Mouse (Mus musculus) adrenal gland, postnatal 4 days (tissue): ENCODE data around the gene Oma1. TPM values are rescaled to one million over a fixed set of nuclear protein-coding genes. Genes with fewer than 3 reads are reported as not detected.

Experiments
- DNase-seq, 2 experiments: peaks; one replicate each; pipeline ENCODE4 v3.0.0; 2021 to 2022; ENCODE audit warnings: low spot score in 2 of 2, mixed read lengths in 2 of 2
- long read RNA-seq, 2 experiments: library from polyadenylated mRNA; stranded (forward); transcript quantifications; one replicate each; pipeline ENCODE4 v2.0.0; 2021
- total RNA-seq, 2 experiments: library from RNA; stranded (reverse); gene quantifications; 2 replicates each; pipeline ENCODE4 v1.2.3; 2021

Gene Oma1
- total RNA-seq, result 10 to 100 TPM; 14.1 to 17.3 TPM
- long read RNA-seq, experiment 1, transcript Oma1-201 (9 exons, 1,915 nt), result major isoform, 8 of 19 reads
- long read RNA-seq, experiment 1, partial matches to known transcripts, result 4 of 19 reads
- long read RNA-seq, experiment 1, other reads (novel, unspliced or antisense), result 7 of 19 reads
- long read RNA-seq, experiment 2, transcript Oma1-201 (9 exons, 1,915 nt), result major isoform, 23 of 37 reads
- long read RNA-seq, experiment 2, partial matches to known transcripts, result 2 of 37 reads
- long read RNA-seq, experiment 2, other reads (novel, unspliced or antisense), result 12 of 37 reads

- peak; percentile 97 to 98 for DNase-seq
These were observed at the start of gene Oma1 for GRCm38 (mm10) chr4:103313587-103314525. Gene Oma1, plus strand, starts transcription at chr4:103313812.

- DNase-seq, result no peak
These were observed 49.7 kb upstream of the Oma1 start for GRCm38 (mm10) chr4:103263812-103264396.

- no peak for DNase-seq
These were observed 48.4 kb upstream of the Oma1 start for GRCm38 (mm10) chr4:103265166-103265565.

GRCm38 (mm10) chr4:103269336-103269735, 44.3 kb upstream of the Oma1 start:
- DNase-seq, result no peak

GRCm38 (mm10) chr4:103273021-103273420, 40.6 kb upstream of the Oma1 start:
- no peak for DNase-seq

- DNase-seq, result no peak
These were observed 25.3 kb upstream of the Oma1 start for GRCm38 (mm10) chr4:103288342-103288741.

- DNase-seq, result no peak
These were observed 22.8 kb upstream of the Oma1 start, which contains the start of gene 4921539E11Rik for GRCm38 (mm10) chr4:103290763-103291162. Gene 4921539E11Rik, minus strand, starts transcription at chr4:103290863.

- no peak for DNase-seq
These were observed 14.3 kb upstream of the Oma1 start for GRCm38 (mm10) chr4:103299342-103299741.

- no peak for DNase-seq
These were observed 9.8 kb upstream of the Oma1 start for GRCm38 (mm10) chr4:103303851-103304250.

- DNase-seq, result no peak
These were observed 906 bp downstream of the Oma1 start for GRCm38 (mm10) chr4:103314526-103314910.

- no peak for DNase-seq
These were observed 2.2 kb downstream of the Oma1 start for GRCm38 (mm10) chr4:103315861-103316260.

GRCm38 (mm10) chr4:103321461-103321860, 7.8 kb downstream of the Oma1 start:
- no peak for DNase-seq

GRCm38 (mm10) chr4:103324688-103325451, 11.3 kb downstream of the Oma1 start:
- DNase-seq, result no peak

GRCm38 (mm10) chr4:103326994-103327393, 13.4 kb downstream of the Oma1 start:
- DNase-seq, result peak; percentile 14 to 50

GRCm38 (mm10) chr4:103329348-103329747, 15.7 kb downstream of the Oma1 start:
- DNase-seq, result no peak

- no peak for DNase-seq
These were observed 21.5 kb downstream of the Oma1 start for GRCm38 (mm10) chr4:103335134-103335533.

GRCm38 (mm10) chr4:103340726-103341125, 27.1 kb downstream of the Oma1 start:
- DNase-seq, result no peak

GRCm38 (mm10) chr4:103341620-103342019, 28.0 kb downstream of the Oma1 start:
- no peak for DNase-seq

- no peak for DNase-seq
These were observed 32.4 kb downstream of the Oma1 start for GRCm38 (mm10) chr4:103346058-103346457.

- DNase-seq, result no peak
These were observed 33.2 kb downstream of the Oma1 start for GRCm38 (mm10) chr4:103346849-103347248.

- no peak for DNase-seq
These were observed 35.6 kb downstream of the Oma1 start for GRCm38 (mm10) chr4:103349219-103349618.
